Mouse (Mus musculus) urinary bladder, postnatal 10 days (tissue): ENCODE measurements around the gene Naf1.

Experiments
- DNase-seq: peaks from one replicate; pipeline ENCODE4 v3.0.0; 2022; ENCODE audit warnings: low spot score

The Naf1 gene

DNA sequence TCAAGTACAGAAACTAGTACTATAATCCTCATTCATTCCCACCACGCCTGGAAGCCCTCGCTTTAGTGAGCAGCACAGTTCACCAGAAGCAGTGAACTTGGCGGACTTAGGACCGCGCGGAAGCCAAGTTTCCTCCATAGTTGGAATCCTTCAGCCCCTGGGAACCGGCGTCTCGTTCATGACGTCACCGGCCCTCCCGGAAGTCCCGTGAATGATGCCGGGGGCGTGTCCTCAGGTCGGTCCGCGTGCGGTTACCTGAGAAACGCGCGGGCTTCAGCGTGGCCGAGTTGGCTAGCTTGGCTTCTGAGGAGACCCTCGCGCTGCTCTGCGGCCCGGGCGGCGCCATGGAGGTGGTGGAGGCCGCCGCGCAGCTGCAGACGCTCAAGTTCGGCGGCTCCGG lies at the start of gene Naf1:
Gene Naf1 (plus strand): TSS at position 195 of the 400 bp plus-strand sequence.
- peak; percentile 73 for DNase-seq

- no peak for DNase-seq
These were observed 1.0 kb downstream of the Naf1 start for GRCm38 (mm10) chr8:66860921-66861588.

- DNase-seq, result no peak
These were observed 1.8 kb downstream of the Naf1 start for GRCm38 (mm10) chr8:66861589-66862500.

GRCm38 (mm10) chr8:66863761-66864160 lies 3.7 kb downstream of the Naf1 start:
- DNase-seq, result no peak

- no peak for DNase-seq
These were observed 5.1 kb downstream of the Naf1 start for GRCm38 (mm10) chr8:66865120-66865519.

- no peak for DNase-seq
These were observed 7.7 kb downstream of the Naf1 start for GRCm38 (mm10) chr8:66867679-66868078.

- no peak for DNase-seq
These were observed 9.4 kb downstream of the Naf1 start for GRCm38 (mm10) chr8:66869211-66869932.

DNA sequence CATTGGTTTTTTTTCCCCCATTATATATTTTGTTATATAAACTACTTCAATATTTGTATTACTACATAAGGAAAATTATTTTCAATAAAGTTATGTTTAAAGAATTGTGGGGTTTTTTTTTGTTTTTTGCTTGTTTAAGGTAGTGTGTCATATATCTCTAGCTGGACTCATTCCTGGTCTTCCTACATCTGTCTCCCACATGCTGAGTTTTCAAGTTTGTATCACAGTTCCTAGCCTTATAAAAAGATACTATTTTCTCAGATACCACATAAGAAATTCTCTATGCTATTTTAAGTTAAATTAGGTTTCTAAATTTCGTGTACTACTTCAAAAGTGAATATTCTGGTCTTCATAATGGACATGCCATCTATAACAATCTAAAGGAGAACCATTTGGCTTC lies 23.8 kb downstream of the Naf1 start:
- no peak for DNase-seq

- no peak for DNase-seq
These were observed 31.9 kb downstream of the Naf1 start for GRCm38 (mm10) chr8:66891879-66892278.

GRCm38 (mm10) chr8:66905000-66905399 lies 45.0 kb downstream of the Naf1 start:
- no peak for DNase-seq

DNA sequence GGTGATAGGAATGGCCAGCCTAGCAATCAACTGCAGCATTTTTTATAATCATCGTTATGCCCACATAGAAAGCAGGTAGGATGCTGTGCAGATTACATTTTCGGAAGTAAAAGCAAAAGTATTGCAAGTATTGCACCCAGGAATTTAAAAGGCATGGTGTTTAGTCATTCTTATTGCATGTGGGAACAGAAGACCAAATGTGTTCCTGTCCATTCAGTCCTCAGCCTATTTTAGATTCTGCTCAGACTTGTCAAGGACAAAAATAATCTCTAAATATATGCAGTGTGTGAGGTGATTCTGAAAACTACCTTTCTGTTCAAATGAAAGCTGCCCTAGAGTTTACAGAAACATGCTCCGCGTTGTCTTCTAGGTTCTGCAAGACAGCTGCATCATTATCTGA lies 45.5 kb downstream of the Naf1 start:
- no peak for DNase-seq

- DNase-seq, result no peak
These were observed 46.1 kb downstream of the Naf1 start for GRCm38 (mm10) chr8:66906116-66906515.

GRCm38 (mm10) chr8:66910684-66911083 lies 50.7 kb downstream of the Naf1 start:
- no peak for DNase-seq

- no peak for DNase-seq
These were observed 53.9 kb downstream of the Naf1 start for GRCm38 (mm10) chr8:66913616-66914536.

DNA sequence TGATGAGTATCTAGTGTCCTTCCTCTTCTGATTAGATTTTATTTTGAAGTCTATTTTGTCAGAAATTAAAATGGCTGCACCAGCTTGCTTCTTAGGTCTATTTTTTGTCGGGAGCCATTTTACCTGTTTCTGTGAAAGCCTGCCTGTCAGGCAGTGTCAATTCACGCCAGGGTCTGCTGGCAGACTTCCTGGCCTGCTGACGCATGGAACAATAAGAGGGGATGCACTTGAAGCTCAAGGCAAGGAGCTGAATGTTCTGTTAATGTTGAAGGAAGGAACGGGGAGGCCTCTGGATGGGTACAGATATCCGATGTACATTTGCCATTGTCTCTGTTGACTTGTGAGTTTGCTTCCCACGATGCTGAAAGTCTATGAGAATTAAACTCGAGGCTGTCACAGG lies 56.0 kb downstream of the Naf1 start:
- DNase-seq, result no peak

GRCm38 (mm10) chr8:66917695-66918467 lies 57.9 kb downstream of the Naf1 start:
- no peak for DNase-seq

GRCm38 (mm10) chr8:66918471-66918870 lies 58.5 kb downstream of the Naf1 start:
- DNase-seq, result no peak

DNA sequence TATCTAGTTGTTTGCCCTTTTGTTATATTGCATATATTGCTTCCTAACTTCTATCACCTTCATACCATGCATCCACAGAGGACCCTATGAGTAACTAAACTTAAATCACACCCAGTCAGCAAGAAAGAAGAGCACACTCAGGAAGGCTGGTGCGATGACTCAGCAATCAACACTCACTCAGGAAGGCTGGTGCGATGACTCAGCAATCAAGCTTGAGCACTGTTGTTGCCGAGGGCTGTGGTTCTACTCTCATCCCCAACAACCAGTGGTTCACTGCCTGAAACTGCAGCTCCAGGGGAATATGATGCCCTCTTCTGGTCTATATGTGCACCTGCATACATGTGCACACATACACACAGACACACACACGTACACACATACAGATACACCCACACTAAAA lies 73.7 kb downstream of the Naf1 start:
- no peak for DNase-seq

GRCm38 (mm10) chr8:66936236-66936635 lies 76.2 kb downstream of the Naf1 start:
- DNase-seq, result no peak
